Mouse (Mus musculus): ENCODE results near the gene Mgat5. TPM values are rescaled to one million over a fixed set of nuclear protein-coding genes. Genes with fewer than 3 reads are reported as not detected.

Gene Mgat5
- polyA plus RNA-seq, 1 experiment from 2014 or later: 13.8 TPM

- 0 out of 2 replicates have a peak, but pooled peaks have one; percentile 22 for ATAC-seq
- Histone ChIP-seq H3K27me3 (no peaks in the 10 kb centered on the region), H3K9ac (replicated peaks) (no peak overlapping the region), H3K27ac (no peak overlapping the region), H3K36me3 (peaks cover 16% of the 10 kb centered on the region), H3K4me3 (replicated peaks) (no peak overlapping the region), H3K4me2 (replicated peaks) (no peak overlapping the region), H3K4me1 (replicated peaks) (peaks cover 25% of the 10 kb centered on the region), H3K9me3 (no peaks in the 10 kb centered on the region)
- 69% methylated on average over 7 of the region's 7 CpGs for WGBS
Measured at GRCm38 (mm10) chr1:127383071-127383470, 178.3 kb downstream of the Mgat5 start.

GRCm38 (mm10) chr1:127387226-127387625 is 182.4 kb downstream of the Mgat5 start:
- peaks cover 38% of the 10 kb centered on the region for H3K36me3 ChIP-seq
- 0 out of 2 replicates have a peak overlapping the region, but pooled peaks have one; percentile 22 for H3K27ac ChIP-seq
- no peak overlapping the region for H3K9ac ChIP-seq (replicated peaks)
- no peaks in the 10 kb centered on the region for H3K4me1 ChIP-seq (replicated peaks)
- H3K27me3 ChIP-seq: no peaks in the 10 kb centered on the region
- H3K9me3 ChIP-seq: no peaks in the 10 kb centered on the region
- ATAC-seq: no peak
- no peak overlapping the region for H3K4me2 ChIP-seq (replicated peaks)
- H3K4me3 ChIP-seq (replicated peaks): no peak overlapping the region
- 70% methylated on average over 7 of the region's 7 CpGs for WGBS

- Histone ChIP-seq H3K9ac (replicated peaks) (no peak overlapping the region), H3K4me3 (replicated peaks) (no peak overlapping the region), H3K9me3 (no peaks in the 10 kb centered on the region), H3K4me2 (replicated peaks) (no peak overlapping the region), H3K36me3 (peaks cover 38% of the 10 kb centered on the region), H3K27me3 (no peaks in the 10 kb centered on the region), H3K27ac (no peak overlapping the region), H3K4me1 (replicated peaks) (no peaks in the 10 kb centered on the region)
- WGBS: 72% methylated on average over 9 of the region's 9 CpGs
- no peak for ATAC-seq
Measured at GRCm38 (mm10) chr1:127387661-127388060, 182.8 kb downstream of the Mgat5 start.

- no peaks in the 10 kb centered on the region for H3K4me1 ChIP-seq (replicated peaks)
- H3K4me2 ChIP-seq (replicated peaks): no peak overlapping the region
- ATAC-seq: no peak
- H3K9me3 ChIP-seq: no peaks in the 10 kb centered on the region
- H3K27ac ChIP-seq: no peak overlapping the region
- no peak overlapping the region for H3K9ac ChIP-seq (replicated peaks)
- H3K4me3 ChIP-seq (replicated peaks): no peak overlapping the region
- peaks cover 39% of the 10 kb centered on the region for H3K36me3 ChIP-seq
- WGBS: 94% methylated on average over 2 of the region's 2 CpGs
- no peaks in the 10 kb centered on the region for H3K27me3 ChIP-seq
Measured at GRCm38 (mm10) chr1:127394716-127395115, 189.9 kb downstream of the Mgat5 start.

GRCm38 (mm10) chr1:127395724-127396123 is 190.9 kb downstream of the Mgat5 start:
- peaks cover 29% of the 10 kb centered on the region for H3K36me3 ChIP-seq
- ATAC-seq: no peak
- 91% methylated on average over 5 of the region's 5 CpGs for WGBS

GRCm38 (mm10) chr1:127396569-127397349 is 191.9 kb downstream of the Mgat5 start:
- H3K4me2 ChIP-seq (replicated peaks): no peak overlapping the region
- no peaks in the 10 kb centered on the region for H3K4me1 ChIP-seq (replicated peaks)
- no peak overlapping the region for H3K9ac ChIP-seq (replicated peaks)
- no peaks in the 10 kb centered on the region for H3K27me3 ChIP-seq
- 85% methylated on average over 12 of the region's 12 CpGs for WGBS
- H3K9me3 ChIP-seq: no peaks in the 10 kb centered on the region
- 0 out of 2 replicates have a peak, but pooled peaks cover 20% of the 10 kb centered on the region for H3K36me3 ChIP-seq
- no peak overlapping the region for H3K27ac ChIP-seq
- H3K4me3 ChIP-seq (replicated peaks): no peak overlapping the region
- ATAC-seq: no peak

More at GRCm38 (mm10) chr1:127395724-127396123, 190.9 kb downstream of the Mgat5 start:
- Histone ChIP-seq H3K4me3 (replicated peaks) (no peak overlapping the region), H3K4me1 (replicated peaks) (no peaks in the 10 kb centered on the region), H3K9me3 (no peaks in the 10 kb centered on the region), H3K4me2 (replicated peaks) (no peak overlapping the region), H3K27me3 (no peaks in the 10 kb centered on the region), H3K27ac (no peak overlapping the region), H3K9ac (replicated peaks) (no peak overlapping the region)

GRCm38 (mm10) chr1:127397396-127397795 is 192.6 kb downstream of the Mgat5 start:
- H3K4me1 ChIP-seq (replicated peaks): no peaks in the 10 kb centered on the region
- H3K27me3 ChIP-seq: no peaks in the 10 kb centered on the region
- 0 out of 2 replicates have a peak, but pooled peaks cover 20% of the 10 kb centered on the region for H3K36me3 ChIP-seq
- H3K4me3 ChIP-seq (replicated peaks): no peak overlapping the region
- no peak overlapping the region for H3K4me2 ChIP-seq (replicated peaks)
- 84% methylated on average over 13 of the region's 13 CpGs for WGBS
- no peak overlapping the region for H3K27ac ChIP-seq
- ATAC-seq: no peak
- H3K9ac ChIP-seq (replicated peaks): no peak overlapping the region
- no peaks in the 10 kb centered on the region for H3K9me3 ChIP-seq

GRCm38 (mm10) chr1:127398186-127398585 is 193.4 kb downstream of the Mgat5 start:
- no peak for ATAC-seq
- Histone ChIP-seq H3K4me3 (replicated peaks) (no peak overlapping the region), H3K4me1 (replicated peaks) (no peaks in the 10 kb centered on the region), H3K27ac (no peak overlapping the region), H3K9ac (replicated peaks) (no peak overlapping the region), H3K36me3 (0 out of 2 replicates have a peak, but pooled peaks cover 20% of the 10 kb centered on the region), H3K27me3 (no peaks in the 10 kb centered on the region), H3K4me2 (replicated peaks) (no peak overlapping the region), H3K9me3 (no peaks in the 10 kb centered on the region)
- WGBS: 89% methylated on average over 5 of the region's 5 CpGs

- H3K4me2 ChIP-seq (replicated peaks): no peak overlapping the region
- 42% methylated on average over 2 of the region's 2 CpGs for WGBS
Measured at GRCm38 (mm10) chr1:127400198-127400597, 195.4 kb downstream of the Mgat5 start.

GRCm38 (mm10) chr1:127400666-127401065 is 195.9 kb downstream of the Mgat5 start:
- H3K27me3 ChIP-seq: no peaks in the 10 kb centered on the region
- no peak overlapping the region for H3K4me3 ChIP-seq (replicated peaks)
- no peak overlapping the region for H3K27ac ChIP-seq
- H3K9ac ChIP-seq (replicated peaks): no peak overlapping the region
- H3K9me3 ChIP-seq: no peaks in the 10 kb centered on the region
- H3K36me3 ChIP-seq: 0 out of 2 replicates have a peak, but pooled peaks cover 14% of the 10 kb centered on the region
- 38% methylated on average over 6 of the region's 6 CpGs for WGBS
- H3K4me2 ChIP-seq (replicated peaks): no peak overlapping the region
- H3K4me1 ChIP-seq (replicated peaks): no peaks in the 10 kb centered on the region
- ATAC-seq: no peak

More at GRCm38 (mm10) chr1:127400198-127400597, 195.4 kb downstream of the Mgat5 start:
- ATAC-seq: no peak
- H3K27ac ChIP-seq: no peak overlapping the region
- H3K4me1 ChIP-seq (replicated peaks): no peaks in the 10 kb centered on the region
- no peaks in the 10 kb centered on the region for H3K27me3 ChIP-seq
- H3K9me3 ChIP-seq: no peaks in the 10 kb centered on the region
- H3K4me3 ChIP-seq (replicated peaks): no peak overlapping the region
- H3K36me3 ChIP-seq: 0 out of 2 replicates have a peak, but pooled peaks cover 14% of the 10 kb centered on the region
- no peak overlapping the region for H3K9ac ChIP-seq (replicated peaks)

- WGBS: 36% methylated on average over 3 of the region's 3 CpGs
- H3K9ac ChIP-seq (replicated peaks): no peak overlapping the region
- 0 out of 2 replicates have a peak, but pooled peaks cover 3% of the 10 kb centered on the region for H3K36me3 ChIP-seq
- H3K4me1 ChIP-seq (replicated peaks): peaks cover 4% of the 10 kb centered on the region; the same call in 1 of the 2 replicates
- no peak overlapping the region for H3K27ac ChIP-seq
- H3K4me3 ChIP-seq (replicated peaks): no peak overlapping the region
- no peak overlapping the region for H3K4me2 ChIP-seq (replicated peaks)
- ATAC-seq: no peak
- no peaks in the 10 kb centered on the region for H3K27me3 ChIP-seq
- H3K9me3 ChIP-seq: no peaks in the 10 kb centered on the region
Measured at GRCm38 (mm10) chr1:127404655-127405054, 199.8 kb downstream of the Mgat5 start.

- H3K4me1 ChIP-seq (replicated peaks): peaks cover 10% of the 10 kb centered on the region; the same call in 1 of the 2 replicates
- no peak overlapping the region for H3K4me2 ChIP-seq (replicated peaks)
- H3K36me3 ChIP-seq: peaks cover 9% of the 10 kb centered on the region
- no peaks in the 10 kb centered on the region for H3K27me3 ChIP-seq
- peak; percentile 59 for ATAC-seq
- H3K27ac ChIP-seq: peak overlapping the region; percentile 35
- H3K9me3 ChIP-seq: no peaks in the 10 kb centered on the region
- H3K9ac ChIP-seq (replicated peaks): no peak overlapping the region
- 46% methylated on average over 2 of the region's 2 CpGs for WGBS
- H3K4me3 ChIP-seq (replicated peaks): no peak overlapping the region
Measured at GRCm38 (mm10) chr1:127408957-127409423, 204.2 kb downstream of the Mgat5 start.

Data from midbrain, embryonic 13.5 days (tissue).